Mouse (Mus musculus) thymus, postnatal 0 days (tissue): Measurements from ENCODE around the gene Cdhr4. TPM values are rescaled to one million over a fixed set of nuclear protein-coding genes. Genes with fewer than 3 reads are reported as not detected.

ENCODE experiments used
- DNase-seq: peaks from one replicate; pipeline ENCODE4 v3.0.0-alpha.2; 2015; ENCODE audit warnings: low spot score
- polyA plus RNA-seq: library from polyadenylated mRNA; unstranded; fragments of >200 nt; fragmentation: Nextera tagmentation; extraction: Ambion mirVana; gene quantifications from 2 replicates; pipeline ENCODE4 v1.2.1, GENCODE M21; 2015

The Cdhr4 gene
- polyA plus RNA-seq, 1 experiment from 2014 or later: 0.90 TPM

DNA sequence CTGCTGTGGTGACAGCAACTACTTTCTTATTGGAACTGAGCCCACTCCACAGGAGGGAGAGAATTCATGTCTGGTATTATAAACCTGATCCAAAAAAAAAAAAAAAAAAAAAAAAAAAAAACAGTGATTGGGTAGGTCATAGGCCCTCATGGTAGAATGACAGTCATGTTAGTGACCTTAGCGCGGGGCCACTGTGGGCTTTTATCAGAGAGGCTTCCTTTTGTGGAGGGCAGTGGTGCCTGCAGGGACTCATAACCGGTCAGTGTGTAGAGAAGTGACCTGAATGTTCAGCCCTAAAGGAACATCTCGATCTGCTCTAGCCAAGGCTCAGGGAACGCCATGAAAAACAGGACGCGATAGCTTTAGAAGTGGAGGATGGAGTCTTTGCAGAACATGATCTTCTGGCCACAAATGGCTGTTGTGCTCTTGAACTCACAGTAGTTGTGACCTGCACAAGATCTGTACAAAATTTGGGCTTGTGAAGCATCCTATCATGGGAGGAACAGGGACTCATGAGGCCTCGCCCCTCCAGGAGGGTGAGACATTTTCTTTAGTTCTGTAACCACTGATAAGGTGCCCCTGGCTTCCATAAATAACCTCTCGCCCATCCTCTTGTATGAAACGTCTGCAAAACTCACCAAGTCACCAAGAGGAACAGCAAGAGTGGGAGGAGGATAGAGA, 17.7 kb upstream of the Cdhr4 start:
- no peak for DNase-seq

DNA sequence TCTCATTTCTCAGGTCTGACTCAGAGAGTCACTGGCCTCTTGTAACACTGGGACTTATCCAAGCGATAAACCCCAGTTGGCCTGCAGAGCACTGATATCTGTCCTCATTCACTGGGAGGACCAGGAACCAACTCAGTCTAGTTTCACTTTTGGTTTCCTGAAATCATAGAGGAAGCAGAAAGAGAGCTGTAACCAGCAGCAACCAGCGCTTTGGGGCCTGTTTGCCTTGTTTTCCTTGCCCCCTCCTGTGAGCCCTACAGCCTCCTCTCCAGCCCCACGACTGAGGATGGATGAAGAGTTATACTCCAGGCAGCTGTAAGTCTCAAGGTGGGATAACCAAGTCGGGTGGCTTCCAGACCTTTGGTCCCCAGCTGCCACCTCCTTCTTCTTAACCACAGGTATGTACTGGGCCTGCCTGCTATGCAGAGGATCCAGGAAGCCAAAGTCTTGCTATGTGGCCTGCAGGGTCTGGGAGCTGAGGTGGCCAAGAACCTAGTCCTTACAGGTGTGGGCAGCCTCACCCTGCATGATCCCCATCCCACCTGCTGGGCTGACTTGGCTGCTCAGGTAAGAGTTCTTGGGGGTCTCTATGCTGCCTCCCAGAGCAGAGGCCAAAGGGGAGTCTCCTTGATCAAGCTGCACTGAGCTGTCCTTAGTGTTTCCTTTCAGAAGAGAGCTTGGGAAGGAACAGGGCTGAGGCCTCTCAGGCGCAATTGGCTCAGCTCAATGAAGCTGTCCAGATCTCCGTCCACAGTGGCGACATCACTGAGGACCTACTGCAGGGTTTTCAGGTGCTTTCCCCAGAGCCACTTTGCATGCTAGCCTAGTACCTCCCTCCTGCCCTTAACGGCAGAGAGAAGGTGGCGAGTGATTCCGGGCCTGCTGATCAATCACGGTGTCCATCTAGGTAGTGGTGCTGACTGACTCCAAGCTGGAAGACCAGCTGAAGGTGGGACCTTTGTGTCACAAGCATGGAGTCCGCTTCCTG, 16.6 kb upstream of the Cdhr4 start, which contains the start of gene Uba7:
Gene Uba7, plus strand, starts transcription at position 107 of the 988 bp plus-strand sequence.
- DNase-seq: peak; percentile 63

DNA sequence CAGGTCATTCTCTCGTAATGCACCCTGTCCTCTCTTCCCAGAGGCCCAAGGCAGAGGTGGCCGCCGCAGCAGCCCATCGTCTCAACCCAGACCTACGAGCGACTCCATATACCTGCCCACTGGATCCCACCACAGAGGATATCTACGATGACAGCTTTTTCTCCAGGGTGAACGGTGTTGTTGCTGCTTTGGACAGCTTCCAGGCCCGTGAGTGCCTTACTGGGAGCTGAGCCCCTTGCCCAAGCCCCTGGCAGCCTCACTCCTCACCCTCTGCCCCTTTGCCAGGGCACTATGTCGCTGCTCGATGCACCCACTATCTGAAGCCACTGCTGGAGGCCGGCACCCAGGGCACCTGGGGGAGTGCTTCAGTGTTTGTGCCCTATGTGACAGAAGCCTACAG, 13.5 kb upstream of the Cdhr4 start:
- no peak for DNase-seq

DNA sequence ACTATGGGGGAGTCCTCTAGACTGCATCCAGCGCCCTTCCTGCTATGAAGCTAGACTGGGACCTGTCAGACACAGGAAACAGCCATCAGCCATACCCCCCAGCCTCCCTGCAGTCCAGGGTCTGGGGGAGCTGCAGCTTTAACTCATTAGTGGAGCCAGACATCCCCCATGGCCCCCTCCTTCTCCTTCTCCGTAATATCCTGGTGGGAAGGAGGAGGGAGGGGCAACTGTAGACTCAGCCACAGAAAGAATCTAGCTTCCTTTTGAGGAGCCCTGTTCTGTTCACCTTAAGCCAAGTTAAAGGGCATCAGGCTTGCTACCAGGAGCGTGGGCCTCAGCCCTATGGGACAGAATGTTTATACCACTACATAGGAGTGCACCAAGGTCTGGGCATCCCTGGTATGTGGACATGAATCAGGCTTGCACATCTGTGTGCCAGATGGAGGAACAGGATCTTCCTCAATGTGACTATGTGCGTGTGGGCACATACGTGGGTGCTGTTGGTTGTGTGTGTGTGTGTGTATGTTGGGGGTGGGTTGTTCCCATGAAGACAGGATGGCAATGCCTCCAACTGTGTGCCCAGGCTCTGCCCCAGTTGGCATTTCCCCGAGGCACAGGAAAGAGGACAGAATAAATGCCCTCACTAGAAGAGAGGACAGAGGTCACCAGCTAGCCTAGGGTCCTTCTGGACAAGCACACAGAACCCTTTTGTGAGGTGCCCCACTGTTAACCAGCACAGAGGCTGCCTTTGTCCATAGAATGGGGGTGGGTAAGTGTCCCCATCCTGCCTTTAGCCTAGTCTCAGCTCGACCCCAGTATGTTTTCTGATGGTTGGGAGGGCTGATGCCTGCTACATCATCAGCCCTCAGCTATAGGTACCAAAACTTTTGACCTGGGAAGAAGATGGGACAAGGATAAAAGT, 10.4 kb upstream of the Cdhr4 start:
- peak; percentile 51 for DNase-seq

DNA sequence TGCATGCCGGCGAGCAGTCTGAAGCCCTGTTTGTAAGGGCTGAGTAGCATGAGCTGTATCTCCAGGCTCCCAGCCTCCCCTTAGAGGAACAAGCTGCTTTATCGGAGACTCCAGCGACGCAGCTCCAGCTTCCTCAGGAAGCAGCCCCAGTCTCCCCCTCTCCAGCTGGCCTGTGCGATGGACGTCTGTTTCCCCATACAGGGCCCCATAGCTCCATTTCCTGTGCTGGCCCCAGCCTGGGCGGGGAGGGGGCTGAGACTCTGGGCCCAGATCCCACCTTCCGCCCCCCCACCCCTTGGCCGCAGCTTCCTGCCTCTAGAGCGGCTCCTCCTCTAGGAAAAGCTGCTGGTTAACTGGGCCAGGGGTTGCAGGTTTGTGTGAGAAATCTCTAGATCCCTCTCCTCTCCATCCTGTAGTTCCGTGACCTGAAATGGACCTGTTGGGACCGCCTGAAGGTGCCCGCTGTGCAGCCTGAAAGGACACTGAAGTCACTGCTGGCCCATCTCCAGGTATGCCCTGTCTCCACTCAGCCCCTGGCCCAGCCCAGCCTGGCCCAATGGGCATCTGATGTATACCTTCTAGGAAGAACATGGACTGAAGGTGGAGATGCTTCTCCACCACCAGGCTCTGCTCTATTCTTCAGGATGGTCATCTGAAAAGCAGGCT, 9.5 kb upstream of the Cdhr4 start, which contains the start of gene Gm20661:
Gene Gm20661, plus strand, starts transcription at position 378 of the 666 bp plus-strand sequence.
- peak; percentile 81 for DNase-seq

DNA sequence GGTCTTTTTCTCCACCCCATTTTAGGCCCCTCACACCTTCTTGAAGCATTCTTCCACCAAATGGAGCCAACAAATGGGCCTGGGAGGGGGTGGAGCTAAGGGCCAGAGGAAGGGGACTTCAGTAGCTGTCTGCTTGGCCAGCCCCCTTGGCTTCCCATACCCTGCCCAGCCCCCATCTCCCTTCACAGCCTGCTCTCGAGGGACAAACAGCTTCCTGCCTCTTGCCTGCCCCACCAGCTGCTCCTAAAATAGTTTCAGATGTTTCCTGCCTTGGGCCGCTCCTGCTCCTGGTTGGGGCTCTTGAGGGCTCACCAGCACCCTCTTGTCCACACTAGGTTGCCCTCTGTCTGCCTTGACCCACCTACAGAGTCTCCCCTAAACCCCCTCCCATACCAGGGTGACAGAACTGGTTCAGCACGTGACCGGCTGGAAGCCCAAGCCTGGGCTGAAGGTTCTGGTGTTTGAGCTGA, 8.8 kb upstream of the Cdhr4 start:
- DNase-seq: peak; percentile 50

DNA sequence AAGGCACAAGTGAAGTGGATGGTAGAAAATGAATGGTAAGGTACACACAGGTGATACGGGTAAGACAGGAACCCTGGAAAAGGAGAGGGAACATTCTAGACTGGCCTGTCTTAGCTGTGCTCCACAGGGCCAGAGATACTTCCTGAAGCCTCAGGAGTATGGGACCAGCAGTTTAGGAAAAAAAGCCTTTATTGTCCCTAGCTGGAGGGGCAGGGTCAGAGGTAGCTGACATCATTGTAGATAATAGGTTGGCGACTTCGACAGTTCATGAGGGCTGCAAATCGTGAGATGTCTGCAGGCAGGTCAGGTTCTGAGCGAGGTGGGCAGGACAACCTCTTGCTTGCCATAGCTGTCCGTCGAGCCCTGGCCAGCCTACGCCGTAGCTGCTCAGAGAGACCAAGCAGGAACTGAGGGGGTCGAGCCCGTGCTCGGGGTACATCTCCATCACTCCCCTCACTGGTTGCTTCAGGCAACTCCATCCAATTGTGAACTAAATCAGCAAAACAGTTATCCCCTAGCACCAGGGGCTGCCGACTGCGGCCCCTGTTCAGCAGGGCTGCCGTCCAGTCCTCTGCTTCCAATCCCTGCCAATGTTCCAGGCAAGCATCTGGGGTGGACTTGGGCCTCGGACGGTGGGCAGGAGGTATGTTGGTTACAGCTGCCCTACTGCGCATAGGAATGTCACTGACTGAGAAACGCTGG, 8.1 kb upstream of the Cdhr4 start:
- no peak for DNase-seq

DNA sequence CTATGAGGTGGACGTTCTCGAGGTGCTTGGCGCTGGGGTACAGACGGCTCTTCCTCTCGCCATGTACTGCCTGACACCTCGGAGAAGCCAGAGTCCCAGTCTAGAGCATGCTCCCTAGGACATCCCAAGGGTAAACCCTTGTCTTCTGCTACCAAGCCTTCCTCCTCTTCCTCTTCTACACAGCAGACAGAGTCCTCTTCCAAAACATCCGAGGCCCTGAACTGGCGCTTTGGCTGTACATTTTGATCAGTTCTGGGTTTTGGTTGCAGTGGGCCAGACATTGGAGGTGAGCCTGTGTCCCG, 7.6 kb upstream of the Cdhr4 start:
- DNase-seq: no peak

DNA sequence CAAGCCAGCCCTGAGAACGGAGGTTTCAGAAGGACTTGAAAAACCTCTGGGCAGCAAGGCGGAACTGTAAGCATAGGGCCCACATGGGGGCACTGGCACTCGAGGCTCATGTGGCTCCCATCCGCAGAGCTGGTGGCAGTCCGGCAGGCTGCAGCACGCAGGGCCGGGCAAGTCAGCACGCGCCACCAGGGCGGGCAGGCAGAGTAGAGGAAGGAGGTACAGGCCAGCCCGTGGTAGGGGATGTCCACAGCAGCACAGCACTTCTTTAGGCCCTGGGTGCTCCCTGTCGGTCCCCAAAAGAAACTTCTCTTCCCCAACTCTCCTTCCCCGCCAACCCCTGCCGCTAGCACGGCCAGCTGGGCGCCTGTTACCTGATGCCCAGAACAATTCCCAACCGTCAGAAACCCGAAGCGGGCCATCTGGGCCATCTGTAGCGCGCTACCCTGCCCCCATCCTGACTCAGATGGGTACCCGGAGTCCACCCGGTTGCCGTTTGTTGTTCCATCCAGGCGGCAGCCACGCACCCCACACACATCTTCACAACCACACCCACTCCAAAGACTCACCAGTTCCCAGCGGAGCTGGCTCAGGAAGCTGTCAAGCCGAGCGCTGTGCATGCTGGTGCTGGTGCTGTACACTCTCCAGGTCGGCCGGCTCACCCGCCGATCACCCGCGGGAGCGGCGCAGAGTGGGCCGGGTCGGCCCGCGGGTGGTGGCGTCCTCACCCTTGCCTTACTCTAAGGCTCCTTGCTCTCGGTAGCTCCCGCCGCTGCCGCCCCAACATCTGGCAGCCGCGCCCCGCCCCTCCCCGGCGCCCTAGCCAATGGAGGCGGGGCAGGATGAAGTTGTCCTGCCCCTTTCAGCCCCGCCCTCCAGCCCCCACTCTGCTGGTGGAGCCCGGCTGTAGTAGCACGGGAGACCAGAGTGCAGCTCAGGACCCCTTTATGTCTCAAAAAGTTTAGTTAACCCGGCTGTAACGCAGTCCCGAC, 6.9 kb upstream of the Cdhr4 start, which contains the start of gene Inka1:
Gene Inka1, minus strand, starts transcription at position 749 of the 989 bp plus-strand sequence.
- DNase-seq: peak; percentile 95

DNA sequence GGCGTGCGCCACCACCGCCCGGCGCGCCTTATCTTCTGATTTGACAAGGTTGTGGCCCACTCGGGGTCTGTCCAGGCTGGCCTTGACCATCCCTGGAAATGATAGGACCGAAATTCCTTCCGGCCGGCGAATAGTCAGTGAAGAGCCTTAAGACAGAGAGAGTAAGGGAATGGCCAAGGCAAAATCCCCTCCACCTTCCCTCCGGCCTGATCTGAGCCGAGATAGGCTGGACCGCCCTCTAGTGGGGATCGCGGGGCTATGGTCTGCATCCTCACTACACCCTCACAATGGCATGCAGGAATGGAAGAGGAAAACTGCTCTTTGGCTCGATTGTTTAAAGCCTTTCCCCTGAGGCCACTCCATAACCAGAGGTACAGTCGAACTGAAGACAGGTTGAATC, 5.9 kb upstream of the Cdhr4 start:
- DNase-seq: peak; percentile 75

DNA sequence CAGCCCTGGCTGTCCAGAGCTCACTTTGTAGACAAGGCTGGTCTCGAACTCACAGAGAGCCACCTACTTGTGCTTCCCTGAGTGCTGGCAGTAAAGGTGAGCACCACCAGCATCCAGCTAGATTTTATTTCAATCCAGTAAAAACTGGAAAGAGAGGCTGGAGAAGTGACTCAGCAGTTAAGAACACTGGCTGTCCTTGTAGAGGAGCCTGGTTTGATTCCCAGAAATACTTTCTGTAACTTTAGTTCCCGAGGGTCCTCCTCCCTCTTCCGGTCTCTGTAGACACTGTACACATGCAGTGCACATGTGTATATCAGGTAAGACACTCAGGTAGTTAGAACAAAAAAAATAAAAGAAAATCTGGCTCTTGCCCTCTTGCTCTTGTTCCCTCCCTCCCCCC, 4.3 kb upstream of the Cdhr4 start:
- no peak for DNase-seq

DNA sequence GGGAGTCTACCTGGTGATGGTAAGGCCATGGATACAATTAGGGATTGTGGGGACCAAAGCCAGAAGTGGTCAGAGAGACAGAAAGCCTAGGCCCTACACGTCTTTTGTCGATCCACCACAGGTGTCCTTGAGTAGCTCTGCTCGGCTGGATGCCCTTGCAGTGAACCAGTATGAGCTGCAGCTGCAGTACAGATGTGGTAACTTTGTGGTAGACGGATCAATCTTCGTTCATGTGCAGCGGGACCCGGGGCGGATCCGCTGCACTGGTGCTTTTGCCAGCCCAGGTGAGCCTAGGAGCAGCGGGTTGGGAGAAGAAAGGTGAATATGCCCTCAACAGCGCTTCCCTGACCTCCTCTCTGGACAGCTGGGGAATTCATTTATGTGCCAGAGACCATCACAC, 716 bp downstream of the Cdhr4 start:
- peak; percentile 52 for DNase-seq

DNA sequence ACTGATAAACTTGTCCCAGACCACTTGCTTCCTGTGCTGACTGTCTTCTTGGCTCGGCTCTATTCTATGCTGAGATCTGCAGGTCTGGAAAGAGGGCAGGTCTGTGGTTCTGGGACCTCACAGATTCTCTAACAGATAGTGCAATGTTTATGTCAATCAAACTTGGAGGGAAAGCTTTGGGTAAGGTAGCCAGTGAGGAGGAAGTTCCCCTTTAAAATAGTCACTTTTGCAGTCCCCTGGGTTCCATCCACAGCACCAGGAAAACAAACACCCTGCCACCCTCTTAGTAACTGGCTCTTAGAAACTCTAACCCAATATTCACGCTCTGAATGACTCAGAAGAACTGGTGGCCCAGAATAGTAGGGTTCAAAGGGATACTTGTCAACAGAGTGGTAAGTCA, 2.2 kb downstream of the Cdhr4 start:
- no peak for DNase-seq

DNA sequence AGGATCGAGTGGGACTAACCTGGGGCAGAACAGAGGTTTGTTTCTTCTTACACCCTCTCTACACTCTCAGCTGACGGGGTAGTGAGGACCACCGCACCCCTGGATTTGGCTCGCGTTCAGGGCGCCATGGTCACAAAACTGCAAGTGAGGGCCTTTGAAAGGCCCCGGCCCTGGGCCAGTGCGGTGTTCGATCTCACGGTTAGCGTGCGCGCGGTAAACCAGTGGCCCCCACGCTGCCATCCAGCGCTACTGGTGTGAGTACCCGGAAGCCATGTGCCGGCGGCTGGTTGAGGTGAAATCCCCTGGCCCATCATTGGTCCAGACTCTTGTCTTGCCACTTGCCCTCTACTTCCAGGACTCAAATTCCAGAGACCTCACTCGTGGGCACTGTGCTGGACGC, 3.2 kb downstream of the Cdhr4 start:
- DNase-seq: no peak

DNA sequence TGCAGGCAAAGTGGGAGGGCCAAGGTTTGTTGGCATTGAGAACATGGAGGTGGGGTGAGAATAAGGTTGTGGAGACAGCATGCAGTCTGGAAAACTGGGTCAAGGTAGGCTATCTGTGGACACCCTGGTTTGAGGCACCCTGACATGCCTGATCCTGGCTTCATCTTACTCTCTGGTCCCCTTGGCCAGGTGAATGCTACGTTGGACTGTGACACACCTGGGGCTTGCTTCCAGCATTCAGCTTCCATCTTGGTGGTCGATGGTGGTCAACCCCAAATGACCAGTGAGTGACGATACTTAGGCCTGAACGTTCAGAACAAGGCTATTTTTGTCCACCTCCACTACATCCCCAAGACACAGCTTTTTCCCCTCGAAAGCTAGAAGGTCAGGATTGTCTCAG, 3.8 kb downstream of the Cdhr4 start, which contains the start of gene Gm20662:
Gene Gm20662, plus strand, starts transcription at position 301 of the 400 bp plus-strand sequence.
- DNase-seq: no peak

DNA sequence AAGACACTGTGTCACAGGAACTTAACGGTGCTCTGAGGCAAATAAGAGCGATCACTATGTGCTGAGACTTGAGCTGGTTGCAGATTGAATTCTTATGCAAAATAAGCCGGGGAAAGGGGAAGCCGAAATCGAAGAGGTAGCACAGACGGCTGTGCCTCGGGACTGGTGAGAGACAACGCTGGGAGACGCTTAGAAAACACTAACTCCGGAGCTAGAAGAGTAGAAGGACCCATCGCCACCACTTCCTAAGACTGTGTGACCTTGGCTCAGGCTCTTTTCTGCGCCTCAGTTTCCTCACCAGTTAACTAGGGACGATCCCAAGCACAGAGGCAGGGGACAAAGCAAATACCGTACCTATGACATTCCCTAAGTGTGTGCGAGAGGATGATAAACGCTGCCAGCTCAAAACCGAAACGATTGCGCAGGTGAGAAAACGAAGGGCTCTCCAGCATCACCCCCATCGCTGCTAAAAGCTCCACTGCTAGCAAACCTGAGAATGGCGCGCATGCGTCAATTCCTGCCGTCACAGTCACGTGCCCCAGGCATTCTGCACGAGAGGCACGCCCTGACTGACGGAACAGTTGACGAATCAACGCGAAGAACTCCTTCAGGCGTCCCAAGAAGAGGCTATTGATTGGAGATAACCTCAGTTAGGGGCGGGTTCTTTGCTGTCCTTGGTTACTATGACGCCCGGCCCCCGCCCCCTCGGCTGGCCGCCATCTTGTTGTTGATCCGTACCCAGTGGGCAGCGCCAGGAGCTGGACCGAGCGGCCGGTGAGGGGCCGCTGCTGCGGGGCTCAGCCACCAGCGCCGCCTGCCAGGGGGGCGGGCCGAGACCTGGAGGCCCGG, 9.8 kb downstream of the Cdhr4 start, which contains the start of gene Ip6k1:
Gene Ip6k1, plus strand, starts transcription at position 580 of the 849 bp plus-strand sequence.
- DNase-seq: peak; percentile 100

DNA sequence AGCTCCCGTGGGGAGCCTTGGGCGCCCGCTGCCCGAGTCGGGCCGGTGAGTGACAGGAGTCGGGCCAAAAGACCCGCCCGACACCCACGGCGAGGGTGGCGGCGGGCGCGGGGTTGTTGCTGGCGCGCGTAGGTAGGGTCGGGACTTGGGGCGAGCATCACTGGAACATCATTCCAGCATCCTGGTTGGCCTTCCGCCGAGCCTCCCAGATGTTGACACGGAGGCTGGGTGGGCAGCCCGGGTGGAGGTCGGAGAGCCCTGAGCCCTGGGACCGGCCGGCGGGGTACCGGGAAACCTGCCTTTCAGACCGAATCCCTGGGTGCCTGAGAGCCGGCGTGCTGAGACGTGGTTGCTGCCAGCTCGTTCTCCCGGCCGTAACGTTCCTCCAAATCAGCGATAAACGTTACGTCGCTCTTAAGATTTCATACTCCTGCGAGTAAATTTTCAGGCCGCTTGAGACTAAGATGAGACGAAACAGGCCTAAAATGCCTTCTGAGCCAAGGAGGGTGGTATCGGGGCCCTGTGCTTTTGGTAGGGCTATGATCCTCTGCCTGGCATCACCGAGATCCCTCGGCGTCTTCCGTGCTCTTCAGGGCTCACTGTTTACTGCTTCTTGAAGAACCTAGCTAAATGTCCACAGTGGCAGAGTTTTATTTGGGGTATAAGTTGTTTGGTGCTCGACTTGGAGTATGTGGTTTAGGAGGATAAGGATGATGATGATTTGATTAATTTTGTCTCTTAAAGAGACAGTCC, 10.7 kb downstream of the Cdhr4 start:
- peak; percentile 26 for DNase-seq
